Mouse (Mus musculus): ENCODE results near the gene Gm8005.
"Not testable (repeated sequence)": the region's sequence is repeated elsewhere in the genome, so short reads cannot be mapped to it uniquely, and the experiment has no call there.

The Gm8005 gene

DNA sequence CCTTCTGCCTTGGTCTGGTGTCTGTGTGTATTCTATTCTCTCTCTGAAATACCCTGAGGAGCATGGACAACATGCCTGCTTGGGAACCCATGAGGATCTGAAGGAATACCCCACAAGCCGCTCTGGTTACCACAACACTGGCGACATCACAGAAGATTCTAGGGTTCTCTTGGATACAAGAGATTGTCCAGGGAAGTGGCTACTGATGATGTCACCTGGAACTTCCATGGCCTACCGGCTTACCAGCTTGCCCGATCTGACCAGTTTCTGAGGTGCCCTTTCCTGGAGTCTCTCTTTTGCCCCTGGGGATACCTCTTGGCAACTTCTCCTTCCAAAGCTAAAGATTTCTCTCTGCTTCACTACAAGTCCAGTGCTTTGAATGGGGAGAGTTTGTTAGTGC, at the start of gene Gm8005:
Gm8005 (minus strand) TSS at position 101 of the 400 bp plus-strand sequence.
- DNase-seq (ENCODE audit: low read depth, low spot score), result not testable (repeated sequence)

DNA sequence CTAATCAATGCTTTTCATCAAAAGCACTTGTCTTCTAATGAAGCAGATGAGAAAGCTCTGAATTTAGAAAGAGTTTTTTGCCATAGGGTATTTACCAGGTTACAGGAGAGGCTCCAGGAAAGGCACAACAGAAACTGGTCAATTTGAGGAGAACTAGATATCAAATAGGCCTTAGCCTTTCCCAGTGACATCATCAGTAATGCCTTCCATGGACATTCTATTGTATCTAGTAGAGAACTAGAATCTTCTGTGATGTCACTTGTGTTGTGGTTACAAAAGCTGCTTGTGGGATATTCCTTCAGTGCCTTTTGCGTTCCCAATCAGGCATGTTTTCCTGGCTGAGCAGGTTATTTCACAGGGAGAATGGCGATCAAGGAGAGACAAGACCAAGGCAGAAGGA, 24.1 kb upstream of the Gm8005 start, which contains the start of gene Gm8011:
Gm8011 (plus strand) TSS at position 301 of the 400 bp plus-strand sequence.
- not testable (repeated sequence) for DNase-seq (ENCODE audit: low read depth, low spot score)
